Mouse (Mus musculus): ENCODE measurements around the gene Sgpp1.

- TF ChIP-seq CTCF (IDR thresholded peaks at IDR 0.05; ENCODE audit: extremely low read depth, insufficient read depth, insufficient read length, insufficient replicate concordance): no peak
- TF ChIP-seq POLR2A (IDR thresholded peaks at IDR 0.05; ENCODE audit: low read depth, low read length): no peak
Measured at GRCm38 (mm10) chr12:75784271-75784751, 48.8 kb upstream of the Sgpp1 start.

All from spleen, adult 2 months (tissue).